Comparison of ENCODE assay signal across 8 mouse cellular contexts in the genomic region with DNA sequence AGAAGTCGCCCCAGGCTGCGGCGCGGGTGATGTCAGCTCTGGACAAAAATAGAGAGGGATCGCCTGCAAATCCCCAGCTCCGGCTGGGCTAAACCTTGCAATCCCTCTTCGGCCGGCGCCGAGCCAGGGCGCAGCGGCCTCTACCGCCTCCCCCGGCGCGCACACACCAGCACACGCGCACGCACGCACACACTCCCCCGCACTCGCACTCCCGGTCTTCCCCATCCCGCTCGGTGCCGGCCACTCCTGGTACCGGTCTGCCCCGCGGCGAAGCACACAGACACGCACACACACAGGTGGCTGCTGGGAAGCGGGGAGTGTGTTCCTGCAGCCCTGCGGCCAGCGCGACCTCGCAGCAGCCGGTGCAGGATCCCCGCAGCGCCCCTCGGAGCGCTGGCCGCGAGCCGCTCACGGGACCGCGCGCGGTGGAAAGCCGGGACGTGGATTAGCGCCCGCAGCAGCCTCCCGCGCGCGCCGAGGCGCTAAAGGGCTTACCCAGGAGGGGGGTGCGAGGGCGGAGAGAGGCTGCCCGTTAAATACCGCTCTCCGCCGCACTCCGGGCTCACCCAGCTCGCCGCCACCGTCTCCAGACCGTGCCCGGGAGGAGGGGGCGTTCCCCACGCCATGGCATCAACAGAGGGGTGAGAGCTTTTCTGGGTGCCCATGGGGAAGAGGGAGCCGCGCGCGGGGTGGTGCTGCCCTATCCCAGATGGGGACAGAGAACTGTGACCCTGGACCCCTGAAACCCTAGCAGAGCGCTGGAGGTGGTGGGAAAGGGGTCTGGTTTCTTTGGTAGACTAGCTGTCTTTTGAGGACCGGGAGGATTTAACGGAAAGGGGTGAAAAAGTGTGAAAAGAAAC. TPM values are rescaled to one million over a fixed set of nuclear protein-coding genes. Genes with fewer than 3 reads are reported as not detected.
A peak's percentile ranks its signal among the peaks of the same experiment; 100 is the strongest.
DNase-seq lines count a peak whose midpoint lies in the region; ATAC-seq lines count a peak whose summit lies in the region.

No protein-coding gene starts in this region.

- peak; percentile 27 for DNase-seq in ES-CJ7 (ENCODE audit: low read depth, low spot score)
- DNase-seq in adrenal gland, postnatal 36 days, result peak; percentile 43 to 49
- DNase-seq in hindbrain, embryonic 10.5 days (ENCODE audit: low spot score), result peak; percentile 70
- peak; percentile 64 to 78 for DNase-seq in left cerebral cortex, adult 8-10 months (ENCODE audit: low spot score in 2 of 2)
- DNase-seq in midbrain, embryonic 11.5 days (ENCODE audit: low spot score, missing footprints), result peak; percentile 96
- no peak for DNase-seq in c-Kit-positive CD71-positive TER-119-positive erythroid progenitor cells, embryonic 14.5 days (ENCODE audit: low spot score)

- H3K4me2 ChIP-seq in embryonic facial prominence, embryonic 15.5 days (replicated peaks), result peak overlapping the region; percentile 98
- peak overlapping the region; percentile 77 for H3K4me2 ChIP-seq in midbrain, embryonic 11.5 days
- peak overlapping the region; percentile 99 for H3K4me2 ChIP-seq in stomach, embryonic 14.5 days (replicated peaks; ENCODE audit: low read depth, low read length)

- under 1% methylated on average over 67 of the region's 80 CpGs for WGBS in embryonic facial prominence, embryonic 15.5 days
- WGBS in hindbrain, embryonic 10.5 days, result under 1% methylated on average over 80 of the region's 80 CpGs
- WGBS in midbrain, embryonic 11.5 days, result under 1% methylated on average over 73 of the region's 80 CpGs
- under 1% methylated on average over 79 of the region's 80 CpGs for WGBS in stomach, embryonic 14.5 days

- H3K27me3 ChIP-seq in embryonic facial prominence, embryonic 15.5 days, result peaks cover 53% of the 10 kb centered on the region
- peaks cover 37% of the 10 kb centered on the region for H3K27me3 ChIP-seq in hindbrain, embryonic 10.5 days (ENCODE audit: insufficient read depth, poor library complexity, severe bottlenecking)
- peaks cover 3% of the 10 kb centered on the region; the same call in 1 of the 2 replicates for H3K27me3 ChIP-seq in midbrain, embryonic 11.5 days (ENCODE audit: control insufficient read depth, insufficient read depth, low read length)
- H3K27me3 ChIP-seq in stomach, embryonic 14.5 days (ENCODE audit: control insufficient read depth, insufficient read depth, low read length), result peaks cover 8% of the 10 kb centered on the region

- peak overlapping the region; percentile 61 for H3K4me3 ChIP-seq in embryonic facial prominence, embryonic 15.5 days (replicated peaks)
- peak overlapping the region; percentile 79 for H3K4me3 ChIP-seq in hindbrain, embryonic 10.5 days
- peak overlapping the region; percentile 72 for H3K4me3 ChIP-seq in midbrain, embryonic 11.5 days (ENCODE audit: low read depth, low read length)
- peak overlapping the region; percentile 62 for H3K4me3 ChIP-seq in stomach, embryonic 14.5 days (ENCODE audit: low read depth, low read length)

- H3K9ac ChIP-seq in embryonic facial prominence, embryonic 15.5 days, result 0 out of 2 replicates have a peak overlapping the region, but pooled peaks have one; percentile 10
- peak overlapping the region; percentile 86 for H3K9ac ChIP-seq in midbrain, embryonic 11.5 days (ENCODE audit: low read length)
- peak overlapping the region; percentile 7 for H3K9ac ChIP-seq in stomach, embryonic 14.5 days (replicated peaks; ENCODE audit: low read depth, low read length)

- peaks cover 23% of the 10 kb centered on the region for H3K4me1 ChIP-seq in embryonic facial prominence, embryonic 15.5 days
- peaks cover 69% of the 10 kb centered on the region for H3K4me1 ChIP-seq in hindbrain, embryonic 10.5 days (replicated peaks)
- H3K4me1 ChIP-seq in midbrain, embryonic 11.5 days (ENCODE audit: control insufficient read depth, insufficient read depth, low read length), result peaks cover 26% of the 10 kb centered on the region
- no peaks in the 10 kb centered on the region for H3K4me1 ChIP-seq in stomach, embryonic 14.5 days (ENCODE audit: control insufficient read depth, insufficient read depth, low read length)

- H3K27ac ChIP-seq in embryonic facial prominence, embryonic 15.5 days (replicated peaks), result no peak overlapping the region
- peak overlapping the region; percentile 93 for H3K27ac ChIP-seq in hindbrain, embryonic 10.5 days
- H3K27ac ChIP-seq in midbrain, embryonic 11.5 days (ENCODE audit: low read depth, low read length), result peak overlapping the region; percentile 92
- no peak overlapping the region for H3K27ac ChIP-seq in stomach, embryonic 14.5 days (ENCODE audit: low read length)

- no peaks in the 10 kb centered on the region for H3K36me3 ChIP-seq in embryonic facial prominence, embryonic 15.5 days
- H3K36me3 ChIP-seq in hindbrain, embryonic 10.5 days, result no peaks in the 10 kb centered on the region
- no peaks in the 10 kb centered on the region for H3K36me3 ChIP-seq in midbrain, embryonic 11.5 days (ENCODE audit: control insufficient read depth, insufficient read depth, low read length)
- H3K36me3 ChIP-seq in stomach, embryonic 14.5 days (ENCODE audit: control insufficient read depth, insufficient read depth, low read length), result no peaks in the 10 kb centered on the region

- H3K9me3 ChIP-seq in embryonic facial prominence, embryonic 15.5 days (replicated peaks), result no peaks in the 10 kb centered on the region
- no peaks in the 10 kb centered on the region for H3K9me3 ChIP-seq in hindbrain, embryonic 10.5 days
- H3K9me3 ChIP-seq in midbrain, embryonic 11.5 days (ENCODE audit: control insufficient read depth, low read length), result no peaks in the 10 kb centered on the region
- H3K9me3 ChIP-seq in stomach, embryonic 14.5 days (ENCODE audit: control insufficient read depth, low read depth, low read length), result no peaks in the 10 kb centered on the region

- ATAC-seq in embryonic facial prominence, embryonic 15.5 days (ENCODE audit: insufficient number of reproducible peaks, low FRiP score, low TSS enrichment, low read depth), result 0 out of 2 replicates have a peak, but pooled peaks have one; percentile 52
- peak; percentile 80 for ATAC-seq in midbrain, embryonic 11.5 days (ENCODE audit: low FRiP score)
- ATAC-seq in stomach, embryonic 14.5 days (ENCODE audit: insufficient number of reproducible peaks, insufficient read depth, low FRiP score, low read depth), result peak; percentile 70

RNA-seq across cellular contexts. Expression of a gene that starts 0.4 kb away (rescaled TPM):
- under 1 TPM; 0.03 to 0.16 TPM for total RNA-seq in adrenal gland, postnatal 36 days (2021)
- 0.38 and 0.72 TPM in 2 replicates for polyA plus RNA-seq in embryonic facial prominence, embryonic 15.5 days (2015; fragmentation: Nextera tagmentation; extraction: Ambion mirVana)
- 5.9 and 10.9 TPM in 2 replicates for polyA plus RNA-seq in hindbrain, embryonic 10.5 days (2016; fragmentation: Nextera tagmentation; extraction: Ambion mirVana)
- total RNA-seq in left cerebral cortex, adult 8-10 months (2022), result 1,000 to 10,000 TPM; 1,516 to 1,784 (median 1,611) TPM
- 15.7 and 16.0 TPM in 2 replicates for polyA plus RNA-seq in midbrain, embryonic 11.5 days (2014; fragmentation: Nextera tagmentation; extraction: Ambion mirVana)
- polyA plus RNA-seq in stomach, embryonic 14.5 days (2014; fragmentation: Nextera tagmentation; extraction: Ambion mirVana), result 1.0 and 1.3 TPM in 2 replicates

Comparison
In these comparisons a context has a peak if more than half of its experiments do, and no peak if none do; other contexts are left out.
1. H3K27ac ChIP-seq: peak in hindbrain, embryonic 10.5 days (single experiment) and midbrain, embryonic 11.5 days (single experiment); none in embryonic facial prominence, embryonic 15.5 days (single experiment) and stomach, embryonic 14.5 days (single experiment).
2. H3K9ac ChIP-seq: peak in every context shown above with its lines; median percentile 86 in midbrain, embryonic 11.5 days; 10 in embryonic facial prominence, embryonic 15.5 days; 7 in stomach, embryonic 14.5 days.
3. Peak in every context shown above with its lines, with median percentiles within 50 percentile points of each other: ATAC-seq, H3K4me2 ChIP-seq and H3K4me3 ChIP-seq.